Mouse (Mus musculus): ENCODE data around the gene Gm28490.
"Not testable (repeated sequence)": the region's sequence is repeated elsewhere in the genome, so short reads cannot be mapped to it uniquely, and the experiment has no call there.

Gene Gm28490

GRCm38 (mm10) chrY:31634656-31635055 lies at the start of gene Gm28490:
TSS of gene Gm28490 (minus strand) at chrY:31634756.
- not testable (repeated sequence) for DNase-seq (ENCODE audit: inconsistent ontology term)

Measured in Muller cell, postnatal 12 days (primary cell).